Mouse (Mus musculus) cerebellum, adult 2 months (tissue): ENCODE measurements around the gene Ubtd1. TPM values are rescaled to one million over a fixed set of nuclear protein-coding genes. Genes with fewer than 3 reads are reported as not detected.

ENCODE experiments used
- DNase-seq, 2 experiments: peaks; one replicate each; pipeline ENCODE4 v3.0.0; 2021
- H3K27ac ChIP-seq: fragments of 200-500 bp; 2 replicates; pipeline ENCODE4 v1.5.1; 2012; ENCODE audit warnings: low read length, control low read depth, inconsistent platforms; ENCODE audit not compliant: insufficient read depth
- H3K27me3 ChIP-seq: fragments of 200-500 bp; 2 replicates; pipeline ENCODE4 v1.6.1; 2012; ENCODE audit warnings: inconsistent platforms, mild to moderate bottlenecking, low read length, moderate library complexity; ENCODE audit not compliant: control insufficient read depth, insufficient read depth
- H3K4me1 ChIP-seq: fragments of 200-500 bp; 2 replicates; pipeline ENCODE4 v1.6.1; 2011; ENCODE audit warnings: low read length; ENCODE audit not compliant: control insufficient read depth, insufficient read depth
- H3K4me3 ChIP-seq: fragments of 200-500 bp; replicated peaks from 2 replicates; pipeline ENCODE3; 2011; ENCODE audit warnings: mild to moderate bottlenecking, low read depth, low read length, control low read depth; ENCODE audit not compliant: insufficient read depth
- CTCF ChIP-seq: fragments of 200-500 bp; IDR thresholded peaks from 2 replicates; pipeline ENCODE4 v1.5.1; 2011; ENCODE audit warnings: low read depth, mild to moderate bottlenecking, control low read depth, low read length, moderate library complexity, borderline replicate concordance; ENCODE audit not compliant: insufficient read depth
- POLR2A ChIP-seq: fragments of 200-500 bp; IDR thresholded peaks from 2 replicates; pipeline ENCODE4 v1.6.1; 2011; ENCODE audit warnings: low read length, control low read depth, borderline replicate concordance; ENCODE audit not compliant: insufficient read depth
- WGBS: fragments of 180-500 bp; shearing (Covaris S2); methylation state at CpG from one replicate; pipeline ENCODE4 v1.1.7; 2018; 5-methylcytosine and 5-hydroxymethylcytosine counted together
- polyA plus RNA-seq: library from polyadenylated mRNA; depleted of rRNA; stranded (reverse); fragments of >200 nt; gene quantifications from 2 replicates; pipeline ENCODE4 v1.2.3, GENCODE M21; 2012; rRNA removed

The Ubtd1 gene
- 28.1 and 29.4 TPM in 2 replicates for polyA plus RNA-seq

DNA sequence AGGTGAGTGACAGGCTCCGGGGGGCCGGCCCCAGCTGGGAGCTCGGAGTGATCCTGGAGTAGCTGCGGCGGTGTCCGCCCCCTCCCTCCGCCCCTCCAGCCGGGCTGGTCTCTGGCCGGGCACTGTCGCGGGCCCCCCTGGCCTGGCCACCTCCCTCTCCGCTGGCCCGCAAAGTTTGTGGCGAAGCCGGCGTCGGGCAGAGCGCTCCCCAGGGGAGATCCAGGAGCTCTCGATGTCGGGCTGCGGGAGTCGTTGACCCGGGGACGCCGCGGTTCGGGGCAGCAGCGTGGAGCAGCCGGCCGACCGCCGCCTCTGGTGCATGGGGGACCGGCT lies at the start of gene Ubtd1:
Gene Ubtd1 (plus strand): TSS at position 169 of the 333 bp plus-strand sequence.
- Histone ChIP-seq H3K27ac (peak within 1 kb of the TSS; percentile 70), H3K4me1 (peaks cover 4% of the 10 kb centered on the region), H3K27me3 (no peaks in the 10 kb centered on the region), H3K4me3 (peak within 1 kb of the TSS; percentile 89)
- DNase-seq, result no peak
- TF ChIP-seq POLR2A (no peak), CTCF (no peak)
- WGBS, result under 1% methylated on average over 33 of the region's 33 CpGs

DNA sequence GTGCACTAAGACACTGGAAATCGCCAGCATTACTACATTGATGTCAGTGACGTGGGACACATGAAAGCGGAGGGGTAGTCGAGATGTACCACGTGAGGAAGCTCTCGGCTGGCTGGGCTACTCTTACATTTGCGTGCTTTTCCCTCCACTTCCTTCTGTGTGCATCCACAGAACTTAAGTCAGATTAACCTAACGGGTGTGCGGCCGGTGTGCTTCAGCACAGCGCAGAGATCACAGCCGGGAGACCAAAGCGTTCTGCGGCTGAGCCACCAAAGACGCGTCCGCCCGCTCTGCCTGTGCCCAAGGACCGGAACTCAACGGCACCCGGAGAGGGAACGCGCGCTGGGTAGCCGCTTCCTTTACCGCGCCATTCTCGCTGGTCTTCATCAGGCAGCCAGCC lies 48.9 kb upstream of the Ubtd1 start:
- no peaks in the 10 kb centered on the region for H3K27me3 ChIP-seq
- H3K27ac ChIP-seq, result 0 out of 2 replicates have a peak overlapping the region, but pooled peaks have one; percentile 23
- peak overlapping the region; percentile 78 for H3K4me3 ChIP-seq
- TF ChIP-seq CTCF, result no peak
- H3K4me1 ChIP-seq, result no peaks in the 10 kb centered on the region; the same call in 1 of the 2 replicates
- WGBS, result under 1% methylated on average over 28 of the region's 28 CpGs
- no peak for DNase-seq

DNA sequence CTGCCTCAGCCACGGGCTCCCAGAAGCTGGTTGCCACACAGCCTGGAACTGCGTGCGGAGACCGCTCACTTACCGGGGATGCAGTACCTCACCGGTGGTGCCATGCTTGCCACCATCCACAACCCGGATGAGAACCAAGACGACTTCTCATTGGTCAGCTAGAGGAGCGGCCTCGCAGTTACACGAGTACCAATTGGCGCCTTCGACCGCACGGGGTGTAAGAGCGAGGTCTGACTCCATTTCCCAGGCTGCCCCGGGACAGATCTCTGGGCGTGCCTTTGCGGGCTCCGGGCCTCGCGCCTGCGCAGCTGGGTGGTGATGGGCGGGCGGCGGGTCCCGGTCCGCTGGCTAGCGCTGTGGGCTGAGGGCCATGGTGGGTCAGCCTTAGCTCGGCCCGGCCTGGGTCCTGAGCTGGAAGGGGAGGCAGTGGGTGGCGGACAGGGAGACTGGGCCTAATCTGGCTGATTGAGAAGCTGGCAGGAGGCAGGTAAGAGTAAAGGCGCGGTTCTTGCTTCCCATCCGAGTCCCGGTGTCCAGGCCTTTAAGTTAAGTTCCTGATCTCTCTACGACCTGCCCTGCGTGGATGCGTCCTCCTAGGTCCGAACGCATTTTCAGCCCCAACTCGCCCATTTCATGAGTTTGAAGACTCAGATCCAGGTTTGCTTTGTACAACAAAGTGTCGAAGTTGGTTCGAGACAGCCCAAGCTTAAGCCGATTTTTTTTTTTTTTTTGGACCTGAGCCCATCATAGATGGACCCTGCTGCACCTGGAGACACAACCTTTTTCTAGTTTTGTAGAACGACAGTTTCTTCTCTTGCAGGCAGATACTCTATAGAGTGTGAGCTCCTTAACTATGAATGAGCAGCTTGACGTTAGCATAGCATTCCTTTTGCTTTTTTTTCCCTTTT lies 48.1 kb upstream of the Ubtd1 start, which contains the start of the genes Exosc1 and Zdhhc16:
Gene Exosc1 (minus strand): TSS at position 245 of the 908 bp plus-strand sequence.
Gene Zdhhc16 (plus strand): TSS at position 302 of the 908 bp plus-strand sequence.
- peak within 1 kb of the TSS; percentile 91 for H3K4me3 ChIP-seq
- H3K27ac ChIP-seq, result peak within 1 kb of the TSS; percentile 43; the same call in 1 of the 2 replicates
- peak; percentile 99 for DNase-seq
- TF ChIP-seq CTCF (no peak), POLR2A (peak; percentile 81)
- H3K27me3 ChIP-seq, result no peaks in the 10 kb centered on the region
- under 1% methylated on average over 47 of the region's 47 CpGs for WGBS
- H3K4me1 ChIP-seq, result no peaks in the 10 kb centered on the region; the same call in 1 of the 2 replicates

DNA sequence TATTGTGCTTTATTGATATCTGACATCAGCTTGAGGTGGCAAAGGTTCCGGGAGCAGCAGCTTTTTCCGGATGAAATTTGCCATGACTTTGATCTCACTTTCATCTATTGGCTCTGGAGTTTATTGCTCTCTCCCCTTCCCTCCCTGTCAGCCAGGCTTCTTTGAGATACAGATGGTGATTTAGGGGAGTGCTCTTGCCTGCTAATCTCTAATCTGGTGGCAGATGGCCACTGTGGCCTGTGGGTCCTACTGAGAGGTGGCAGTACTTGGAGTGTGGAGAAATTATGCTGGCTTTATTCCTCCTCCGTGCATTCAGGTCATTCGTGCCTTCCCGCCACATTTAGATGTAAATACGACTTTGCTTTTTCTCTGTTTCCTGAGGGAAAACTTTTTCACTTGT lies 47.4 kb upstream of the Ubtd1 start:
- DNase-seq, result peak in 1 of 2 experiments; percentile 24
- peak overlapping the region; percentile 91 for H3K4me3 ChIP-seq
- no peak overlapping the region for H3K27ac ChIP-seq
- H3K4me1 ChIP-seq, result no peaks in the 10 kb centered on the region; the same call in 1 of the 2 replicates
- no peaks in the 10 kb centered on the region for H3K27me3 ChIP-seq
- 5% methylated on average over 6 of the region's 6 CpGs for WGBS
- TF ChIP-seq POLR2A (no peak), CTCF (no peak)

DNA sequence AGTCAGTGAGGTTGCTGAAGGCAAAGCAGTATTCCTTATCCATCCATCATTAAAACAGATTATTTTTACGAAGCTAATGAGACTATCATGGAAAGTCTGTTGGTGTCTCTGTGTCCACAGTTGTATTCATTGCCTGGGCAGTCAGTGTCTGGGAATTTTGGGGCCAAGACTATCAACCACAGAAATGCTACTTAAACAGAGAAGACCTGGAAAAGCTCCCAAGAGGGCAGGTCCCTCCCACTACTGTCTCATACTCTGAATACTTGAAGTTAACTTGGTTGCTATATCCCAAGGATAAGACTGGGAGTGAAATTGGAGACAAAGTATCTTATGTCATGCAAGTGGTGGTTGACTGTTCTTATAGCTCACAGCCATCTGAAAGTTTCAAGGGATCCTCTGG lies 45.6 kb upstream of the Ubtd1 start:
- WGBS, result 94% methylated on average over 1 of the region's 1 CpGs
- no peaks in the 10 kb centered on the region; the same call in 1 of the 2 replicates for H3K4me1 ChIP-seq
- no peak overlapping the region for H3K27ac ChIP-seq
- no peak for DNase-seq
- H3K4me3 ChIP-seq, result no peak overlapping the region
- TF ChIP-seq POLR2A, result no peak
- TF ChIP-seq CTCF, result no peak
- H3K27me3 ChIP-seq, result no peaks in the 10 kb centered on the region

DNA sequence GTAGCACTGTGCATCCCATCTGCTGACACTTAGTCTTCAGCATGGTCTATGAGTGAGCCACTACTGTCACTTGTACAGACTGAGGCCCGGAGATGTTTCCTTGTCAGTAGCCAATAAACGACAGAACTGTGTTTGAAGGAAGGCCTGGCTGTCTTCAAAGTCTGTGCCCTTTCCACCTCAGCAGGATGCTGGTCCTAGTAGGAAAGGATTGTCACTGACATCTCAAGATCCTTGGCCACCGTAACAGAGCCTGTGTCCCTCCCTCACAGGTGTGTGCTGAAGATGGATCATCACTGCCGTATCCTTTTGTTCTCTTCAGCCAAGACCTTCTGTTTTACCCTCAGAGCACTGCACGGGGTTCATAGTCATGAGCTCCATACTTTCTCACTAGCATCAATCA lies 43.0 kb upstream of the Ubtd1 start:
- H3K27ac ChIP-seq, result no peak overlapping the region
- no peak overlapping the region for H3K4me3 ChIP-seq
- H3K4me1 ChIP-seq, result no peaks in the 10 kb centered on the region; the same call in 1 of the 2 replicates
- WGBS, result 85% methylated on average over 5 of the region's 5 CpGs
- no peak for DNase-seq
- no peaks in the 10 kb centered on the region for H3K27me3 ChIP-seq
- TF ChIP-seq CTCF (no peak), POLR2A (no peak)

DNA sequence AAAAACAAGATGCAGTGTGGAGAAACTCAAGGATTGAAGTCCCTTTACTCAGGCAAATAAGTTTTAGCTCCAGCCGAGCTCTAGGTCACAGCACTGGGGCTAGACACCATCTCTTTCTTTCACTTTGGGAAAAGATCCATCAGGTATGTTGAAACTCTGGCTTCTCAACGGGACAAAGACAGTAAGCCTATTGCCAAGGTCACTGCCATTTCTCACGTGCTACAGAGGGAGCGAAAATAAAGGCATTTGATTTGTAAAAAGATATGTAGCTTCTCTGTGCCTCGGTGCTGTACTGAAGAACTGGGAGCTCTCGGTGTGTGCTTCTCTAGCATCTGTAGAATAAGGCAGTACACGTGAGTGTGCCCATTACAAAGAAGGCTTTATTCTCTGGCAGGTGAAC lies 37.7 kb upstream of the Ubtd1 start:
- H3K4me3 ChIP-seq, result no peak overlapping the region
- no peaks in the 10 kb centered on the region for H3K27me3 ChIP-seq
- TF ChIP-seq POLR2A (no peak), CTCF (no peak)
- no peaks in the 10 kb centered on the region for H3K4me1 ChIP-seq
- H3K27ac ChIP-seq, result no peak overlapping the region
- 87% methylated on average over 7 of the region's 7 CpGs for WGBS
- DNase-seq, result no peak

DNA sequence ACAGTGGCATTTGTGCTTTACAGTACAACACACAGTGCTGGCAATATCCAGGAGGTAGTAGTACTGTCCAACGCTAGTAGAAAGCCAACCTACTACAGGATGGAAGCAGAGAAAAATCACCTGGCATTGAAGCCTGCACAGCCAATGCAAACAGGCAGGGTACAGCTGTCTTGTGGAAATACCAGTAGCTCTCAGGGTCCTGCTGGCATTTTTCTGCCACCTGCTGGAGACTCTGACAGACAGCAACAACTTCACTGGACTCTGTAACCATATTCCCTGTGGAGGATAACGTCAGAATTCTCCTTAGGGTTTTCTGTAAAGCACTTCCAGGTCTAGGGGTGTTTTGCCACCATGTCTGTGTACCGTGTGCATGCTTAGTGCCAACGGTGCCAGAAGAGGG lies 29.3 kb upstream of the Ubtd1 start:
- H3K4me3 ChIP-seq, result no peak overlapping the region
- DNase-seq, result no peak
- TF ChIP-seq CTCF (no peak; the same call in 1 of the 2 replicates), POLR2A (no peak)
- H3K27me3 ChIP-seq, result no peaks in the 10 kb centered on the region
- 64% methylated on average over 4 of the region's 4 CpGs for WGBS
- H3K27ac ChIP-seq, result no peak overlapping the region
- no peaks in the 10 kb centered on the region for H3K4me1 ChIP-seq
